15 mouse cellular contexts compared by ENCODE assay signal in genomic region chr4:154450036-154450435, GRCm38 (mm10).
DNase-seq lines count a peak whose midpoint lies in the region; ATAC-seq and TF ChIP-seq lines count a peak whose summit lies in the region.
"Had no signal": no experiment of that assay in that cellular context is flagged by ENCODE, and none has a peak within 500 bp of the region (broad histone marks: within the 10 kb centered on the region; RNA-seq: fewer than 3 reads in every experiment).

No protein-coding gene starts in this region.

- TF ChIP-seq POLR2A in kidney, adult 2 months (IDR thresholded peaks at IDR 0.05; ENCODE audit: low read depth, low read length): no peak

- H3K4me1 ChIP-seq in heart, embryonic 15.5 days (replicated peaks): peaks cover 42% of the 10 kb centered on the region
- peaks cover 9% of the 10 kb centered on the region; the same call in 1 of the 2 replicates for H3K4me1 ChIP-seq in kidney, adult 2 months (ENCODE audit: control insufficient read depth, insufficient read depth, low read length)
- H3K4me1 ChIP-seq in kidney, embryonic 14.5 days (ENCODE audit: control insufficient read depth, insufficient read depth, low read length): peaks cover 2% of the 10 kb centered on the region; the same call in 1 of the 2 replicates
- no peaks in the 10 kb centered on the region for H3K4me1 ChIP-seq in lung, postnatal 0 days (ENCODE audit: insufficient read depth, low read depth, low read length)

- TF ChIP-seq CTCF in kidney, adult 2 months (conservative IDR thresholded peaks at IDR 0.05; ENCODE audit: insufficient read depth, insufficient read length, low read depth, low read length): no peak
- TF ChIP-seq CTCF in lung, postnatal 0 days (IDR thresholded peaks at IDR 0.05): no peak

- no peak for ATAC-seq in heart, embryonic 15.5 days (replicated peaks; ENCODE audit: insufficient number of reproducible peaks, insufficient read depth, low FRiP score, low read depth)
- ATAC-seq in kidney, embryonic 14.5 days (ENCODE audit: low FRiP score, low TSS enrichment): no peak
- peak; percentile 53 for ATAC-seq in lung, postnatal 0 days
- ATAC-seq: inflammation-experienced regulatory T-cells, adult 6 months had no signal

- no peaks in the 10 kb centered on the region for H3K9me3 ChIP-seq in heart, embryonic 15.5 days (replicated peaks)
- H3K9me3 ChIP-seq in kidney, embryonic 14.5 days (ENCODE audit: control insufficient read depth, low read length): no peaks in the 10 kb centered on the region
- H3K9me3 ChIP-seq in lung, postnatal 0 days (ENCODE audit: low read length): no peaks in the 10 kb centered on the region
- H3K9me3 ChIP-seq: embryonic facial prominence, embryonic 12.5 days; midbrain, embryonic 12.5 days had no signal

- 0 out of 2 replicates have a peak, but pooled peaks have one; percentile 8 for TF ChIP-seq EP300 in lung, postnatal 0 days (IDR thresholded peaks at IDR 0.05)

- no peak overlapping the region for H3K9ac ChIP-seq in heart, embryonic 15.5 days
- H3K9ac ChIP-seq in kidney, embryonic 14.5 days (ENCODE audit: low read depth, low read length): no peak overlapping the region
- H3K9ac ChIP-seq in lung, postnatal 0 days (replicated peaks; ENCODE audit: low read depth): no peak overlapping the region
- H3K9ac ChIP-seq: embryonic facial prominence, embryonic 12.5 days; midbrain, embryonic 12.5 days had no signal

- DNase-seq in heart, adult 8-10 months (ENCODE audit: low spot score): no peak
- peak; percentile 52 for DNase-seq in kidney, adult 2 months
- peak; percentile 49 for DNase-seq in kidney, adult 9 months
- peak; percentile 53 for DNase-seq in lung, postnatal 0 days (ENCODE audit: low spot score)
- no peak for DNase-seq in adrenal gland, postnatal 4 days (ENCODE audit: low spot score in 2 of 2)
- DNase-seq in left cerebral cortex, adult 9 months (ENCODE audit: low spot score in 2 of 2): no peak
- DNase-seq: adrenal gland, adult 8-10 months; cerebellum, adult 8-10 months; right cerebral cortex, postnatal 14 days had no signal

- no peaks in the 10 kb centered on the region for H3K36me3 ChIP-seq in heart, embryonic 15.5 days
- H3K36me3 ChIP-seq in kidney, adult 2 months (ENCODE audit: control insufficient read depth, insufficient read depth, low read length): no peaks in the 10 kb centered on the region
- H3K36me3 ChIP-seq in kidney, embryonic 14.5 days (ENCODE audit: control insufficient read depth, insufficient read depth, low read length): no peaks in the 10 kb centered on the region
- H3K36me3 ChIP-seq in lung, postnatal 0 days (ENCODE audit: insufficient read depth, low read length): no peaks in the 10 kb centered on the region
- H3K36me3 ChIP-seq: embryonic facial prominence, embryonic 12.5 days; midbrain, embryonic 12.5 days had no signal

- WGBS in heart, embryonic 15.5 days: 64% methylated on average over 4 of the region's 4 CpGs
- 61% methylated on average over 4 of the region's 4 CpGs for WGBS in kidney, adult 2 months
- WGBS in kidney, embryonic 14.5 days: 56% methylated on average over 4 of the region's 4 CpGs
- 52% methylated on average over 4 of the region's 4 CpGs for WGBS in lung, postnatal 0 days

- H3K4me2 ChIP-seq in heart, embryonic 15.5 days: no peak overlapping the region
- no peak overlapping the region for H3K4me2 ChIP-seq in kidney, embryonic 14.5 days (replicated peaks; ENCODE audit: low read depth, low read length)
- no peak overlapping the region for H3K4me2 ChIP-seq in lung, postnatal 0 days (replicated peaks; ENCODE audit: low read depth, low read length)
- H3K4me2 ChIP-seq: embryonic facial prominence, embryonic 12.5 days; liver, embryonic 11.5 days; midbrain, embryonic 12.5 days had no signal

- peak overlapping the region; percentile 40; the same call in 1 of the 2 replicates for H3K27ac ChIP-seq in heart, embryonic 15.5 days
- peak overlapping the region; percentile 72 for H3K27ac ChIP-seq in kidney, adult 2 months (ENCODE audit: insufficient read depth, low read depth, low read length)
- no peak overlapping the region; the same call in 1 of the 2 replicates for H3K27ac ChIP-seq in kidney, embryonic 14.5 days (ENCODE audit: low read depth, low read length)
- peak overlapping the region; percentile 45 for H3K27ac ChIP-seq in lung, postnatal 0 days (ENCODE audit: low read length)
- H3K27ac ChIP-seq: embryonic facial prominence, embryonic 12.5 days; midbrain, embryonic 12.5 days had no signal

- H3K27me3 ChIP-seq in heart, embryonic 15.5 days: peaks cover 11% of the 10 kb centered on the region; the same call in 1 of the 2 replicates
- no peaks in the 10 kb centered on the region for H3K27me3 ChIP-seq in kidney, adult 2 months (replicated peaks; ENCODE audit: control insufficient read depth, insufficient read depth, low read length)
- peaks cover 39% of the 10 kb centered on the region for H3K27me3 ChIP-seq in kidney, embryonic 14.5 days (ENCODE audit: control insufficient read depth, insufficient read depth, low read length)
- no peaks in the 10 kb centered on the region for H3K27me3 ChIP-seq in lung, postnatal 0 days (replicated peaks; ENCODE audit: insufficient read depth, low read length)

- H3K4me3 ChIP-seq in heart, embryonic 15.5 days: no peak overlapping the region
- no peak overlapping the region for H3K4me3 ChIP-seq in kidney, adult 2 months (ENCODE audit: insufficient read depth, low read depth, low read length)
- H3K4me3 ChIP-seq in kidney, embryonic 14.5 days (ENCODE audit: low read length): no peak overlapping the region
- no peak overlapping the region for H3K4me3 ChIP-seq in lung, postnatal 0 days (ENCODE audit: low read depth, low read length)
- H3K4me3 ChIP-seq: embryonic facial prominence, embryonic 12.5 days; midbrain, embryonic 12.5 days had no signal

Comparison
In these comparisons a context has a peak if more than half of its experiments do, and no peak if none do; other contexts are left out.
1. DNase-seq: peak in kidney, adult 2 months (single experiment), kidney, adult 9 months (single experiment) and lung, postnatal 0 days (single experiment); none in heart, adult 8-10 months (single experiment), adrenal gland, postnatal 4 days (0 of 2) and left cerebral cortex, adult 9 months (0 of 2).